Mouse (Mus musculus): ENCODE results near the gene Irf2bpl. TPM values are rescaled to one million over a fixed set of nuclear protein-coding genes. Genes with fewer than 3 reads are reported as not detected.

Gene Irf2bpl
- total RNA-seq (2021), result 10 to 100 TPM; 85.8 to 86.2 TPM

DNA sequence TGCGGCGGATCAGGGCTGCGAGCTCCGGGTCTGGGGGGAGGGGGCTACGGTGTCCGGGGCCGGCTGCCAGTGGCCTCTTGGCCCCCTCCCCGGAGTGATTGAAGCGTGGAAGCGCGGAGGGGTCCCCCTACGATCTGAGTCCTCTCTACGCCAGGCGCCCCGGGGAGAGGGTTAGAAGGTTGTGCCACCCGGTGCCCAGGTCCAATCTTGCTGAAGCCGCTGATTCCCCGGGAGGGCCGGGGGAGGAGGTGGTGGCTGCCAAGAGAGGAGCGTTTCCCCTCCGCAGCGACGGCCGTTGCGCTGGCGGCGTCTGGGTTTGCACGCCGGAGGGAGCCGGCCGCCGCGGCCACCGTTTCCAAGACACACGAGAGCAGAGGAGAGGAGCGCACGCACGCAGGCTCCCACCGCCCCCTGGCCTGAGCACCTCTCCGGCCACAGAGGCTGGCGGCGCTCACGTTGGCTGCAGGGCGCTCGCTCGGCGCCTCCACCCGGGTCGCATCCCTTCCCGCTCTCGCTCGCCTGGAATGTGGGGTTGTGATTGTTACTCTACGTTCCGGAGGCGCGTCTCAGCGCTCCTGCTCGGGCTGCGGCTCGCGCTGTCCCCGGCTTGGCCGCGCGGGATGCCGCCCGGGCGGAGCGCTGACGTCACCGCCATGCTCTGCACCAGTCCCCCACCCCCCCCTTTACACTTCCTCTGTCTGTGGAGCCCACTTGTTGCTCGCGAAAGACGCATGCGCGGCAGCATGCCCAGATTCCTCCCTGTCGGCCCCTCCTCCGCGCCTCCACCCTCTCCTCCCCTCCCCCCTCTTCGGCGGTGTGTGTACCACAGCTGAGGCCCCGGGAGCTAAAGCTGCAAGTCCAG lies at the start of gene Irf2bpl:
TSS of gene Irf2bpl (minus strand) at position 602 of the 862 bp plus-strand sequence.
- peak; percentile 100 for DNase-seq

DNA sequence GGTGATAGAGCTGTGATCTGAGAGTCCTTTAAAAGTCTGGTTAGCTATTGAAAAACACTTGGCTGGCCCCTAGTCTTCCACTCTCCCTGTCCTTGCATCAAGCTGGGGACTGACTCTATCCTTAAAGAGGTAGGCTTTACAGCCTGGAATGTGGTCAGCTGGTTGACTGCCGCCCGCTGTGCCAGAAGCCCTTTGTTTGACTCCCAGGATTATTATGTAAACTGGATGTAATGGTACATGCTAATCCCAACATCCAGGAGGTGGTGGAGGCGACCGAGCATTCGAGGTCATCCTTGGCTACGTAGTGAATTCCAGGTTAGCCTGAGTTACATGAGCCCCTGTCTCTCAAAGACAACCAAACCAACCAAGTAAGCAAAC lies 48.0 kb upstream of the Irf2bpl start:
- peak; percentile 60 for DNase-seq

DNA sequence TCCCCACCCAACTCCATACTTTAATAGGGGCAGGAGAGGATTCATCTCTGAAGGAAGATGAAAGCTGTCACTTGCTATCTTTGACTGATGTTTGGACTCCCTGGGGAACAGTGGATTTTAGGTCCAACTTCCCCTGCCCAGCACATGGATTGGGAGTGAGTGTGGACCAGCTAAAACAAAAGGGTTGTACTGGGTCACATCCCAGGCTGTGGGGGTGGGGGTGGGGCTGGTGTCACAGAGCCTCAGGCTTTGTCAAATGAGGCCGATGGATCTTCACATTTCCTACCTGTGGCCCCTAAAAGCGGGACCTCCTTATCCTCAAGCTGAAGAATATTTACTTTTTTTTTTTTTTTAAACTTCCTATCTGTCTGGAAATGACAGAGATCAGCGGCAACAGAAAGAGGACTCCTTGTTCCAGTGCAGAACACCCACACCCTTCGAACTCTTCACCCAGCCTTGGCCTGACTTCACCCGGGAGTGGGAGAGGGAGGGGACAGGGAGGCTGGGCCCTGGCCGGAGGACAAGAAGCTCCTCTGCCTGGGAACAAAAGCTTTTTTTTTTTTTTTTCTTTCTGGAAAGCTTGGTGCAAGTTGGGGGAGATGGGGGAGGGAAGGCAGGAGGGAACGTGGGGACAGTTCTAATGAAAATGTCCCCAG lies 47.4 kb upstream of the Irf2bpl start:
- peak; percentile 83 for DNase-seq

DNA sequence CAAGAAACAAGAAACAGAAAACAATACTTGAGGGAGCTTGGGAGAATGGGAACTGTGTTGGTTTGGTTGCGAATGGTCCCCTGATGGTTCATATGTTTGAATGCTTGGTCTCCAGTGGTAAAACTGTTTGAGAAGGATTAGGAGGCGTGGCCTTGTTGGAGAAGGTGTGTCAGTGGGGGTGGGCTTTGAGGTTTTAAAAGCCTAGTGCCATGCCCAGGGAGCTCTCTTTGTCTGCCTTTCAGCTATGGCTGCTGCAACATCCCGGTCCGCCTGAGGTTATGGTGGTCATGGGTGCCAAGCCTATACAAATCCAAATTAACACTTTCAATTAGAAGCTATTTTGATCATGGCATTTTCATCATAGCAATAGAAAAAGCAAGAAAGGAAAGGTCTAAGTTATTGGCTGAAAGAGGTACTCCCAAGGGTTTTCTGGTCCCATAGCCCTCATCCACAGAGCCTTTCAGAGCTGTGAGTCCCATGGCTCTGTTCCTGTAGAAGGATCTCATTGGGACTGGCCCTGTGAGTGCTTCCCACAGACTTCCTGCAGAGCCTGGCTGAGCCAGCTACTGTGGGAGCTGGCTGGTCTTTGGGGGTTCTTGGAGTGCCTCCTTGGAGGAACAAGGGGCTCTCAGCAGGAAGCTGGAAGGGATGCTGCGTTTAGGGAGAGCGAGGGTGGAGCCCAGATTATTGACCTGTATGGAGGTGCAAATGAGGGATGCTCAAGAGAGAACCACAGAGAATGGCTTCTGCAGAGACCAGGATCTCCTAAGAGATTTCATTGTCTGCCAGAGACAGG lies 46.5 kb upstream of the Irf2bpl start:
- DNase-seq, result no peak

DNA sequence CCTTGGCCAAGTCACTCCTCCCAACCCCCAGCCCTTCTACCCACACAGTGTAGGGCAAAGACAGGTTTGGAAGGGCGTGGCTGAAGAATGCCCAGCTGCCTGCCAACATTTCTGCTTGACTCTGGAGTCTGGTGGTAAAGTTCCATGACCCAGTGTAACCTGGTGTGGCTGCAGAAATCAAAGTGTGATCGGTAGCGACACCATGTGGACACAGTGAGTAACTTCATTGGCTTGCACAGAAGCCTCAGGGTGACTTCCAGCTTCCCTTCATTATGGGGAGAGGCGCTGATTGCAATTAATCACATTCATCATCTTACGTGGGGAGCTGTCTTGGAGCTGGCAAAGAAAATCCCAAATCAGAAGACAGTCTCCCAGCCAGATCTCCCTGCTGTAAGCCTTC lies 39.2 kb upstream of the Irf2bpl start:
- peak; percentile 90 for DNase-seq

DNA sequence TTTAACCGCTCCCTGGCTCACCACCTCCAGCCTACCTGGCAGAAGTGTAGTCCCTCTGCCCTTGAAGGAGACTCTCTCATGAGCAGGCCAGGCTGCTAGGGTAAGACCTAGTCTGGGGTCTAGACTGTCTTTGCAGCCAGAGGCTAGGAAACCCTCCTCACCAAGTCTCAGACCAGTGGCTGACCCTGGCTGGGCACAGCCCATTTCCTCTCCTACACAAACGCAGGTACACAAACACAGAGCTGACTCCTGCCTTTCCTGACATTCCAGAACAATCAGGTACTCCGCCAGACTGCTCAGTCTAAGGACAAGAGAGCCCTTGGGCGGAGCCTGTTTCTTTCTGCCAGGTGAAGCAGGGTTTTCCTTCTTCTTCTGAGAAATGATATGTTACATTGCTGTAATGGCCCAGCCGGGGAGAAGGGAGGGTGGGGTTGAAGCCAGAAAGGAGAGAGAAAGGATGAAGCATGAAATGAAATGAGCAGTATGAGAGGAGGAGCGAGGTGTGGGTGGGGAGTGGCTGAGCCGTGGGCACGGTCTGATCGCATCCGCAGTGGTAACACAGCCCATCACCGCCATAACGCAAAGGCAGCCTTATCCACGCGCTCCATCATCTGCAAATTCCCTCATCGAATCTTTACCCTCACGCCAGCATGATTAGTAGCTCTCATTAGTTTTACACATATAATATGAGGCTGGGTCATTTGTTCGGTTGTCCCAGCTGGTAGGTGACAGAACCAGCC lies 34.6 kb upstream of the Irf2bpl start:
- no peak for DNase-seq

DNA sequence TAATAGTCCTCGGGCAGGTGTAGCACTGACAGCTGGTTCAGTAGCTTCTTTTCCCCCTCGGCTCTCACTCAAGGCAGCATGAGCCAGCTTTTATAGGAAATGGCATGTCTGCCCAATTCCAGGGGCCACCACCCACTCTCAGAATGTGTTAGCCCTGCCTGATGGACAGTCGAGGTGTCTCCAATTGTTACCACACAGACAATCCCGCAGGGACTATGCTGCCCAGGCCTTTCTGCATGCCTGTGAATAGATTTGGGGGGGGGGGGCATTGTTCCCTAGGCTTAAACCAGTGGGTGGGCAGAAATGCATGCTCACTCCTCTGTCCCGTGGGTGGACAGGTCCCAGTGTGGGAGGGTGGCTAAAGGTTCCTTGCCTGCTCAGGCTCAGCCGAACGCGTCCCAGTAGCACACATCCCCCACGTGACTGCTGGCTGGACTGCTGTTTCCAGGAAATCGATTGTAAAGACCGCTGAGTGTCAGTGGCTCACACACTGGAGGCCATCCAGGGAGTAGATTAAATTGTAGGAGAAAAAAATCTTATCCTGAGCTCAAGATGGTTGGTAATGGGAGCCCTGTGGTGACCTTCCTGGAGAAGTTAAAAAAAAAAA lies 33.9 kb upstream of the Irf2bpl start:
- DNase-seq, result peak; percentile 60

DNA sequence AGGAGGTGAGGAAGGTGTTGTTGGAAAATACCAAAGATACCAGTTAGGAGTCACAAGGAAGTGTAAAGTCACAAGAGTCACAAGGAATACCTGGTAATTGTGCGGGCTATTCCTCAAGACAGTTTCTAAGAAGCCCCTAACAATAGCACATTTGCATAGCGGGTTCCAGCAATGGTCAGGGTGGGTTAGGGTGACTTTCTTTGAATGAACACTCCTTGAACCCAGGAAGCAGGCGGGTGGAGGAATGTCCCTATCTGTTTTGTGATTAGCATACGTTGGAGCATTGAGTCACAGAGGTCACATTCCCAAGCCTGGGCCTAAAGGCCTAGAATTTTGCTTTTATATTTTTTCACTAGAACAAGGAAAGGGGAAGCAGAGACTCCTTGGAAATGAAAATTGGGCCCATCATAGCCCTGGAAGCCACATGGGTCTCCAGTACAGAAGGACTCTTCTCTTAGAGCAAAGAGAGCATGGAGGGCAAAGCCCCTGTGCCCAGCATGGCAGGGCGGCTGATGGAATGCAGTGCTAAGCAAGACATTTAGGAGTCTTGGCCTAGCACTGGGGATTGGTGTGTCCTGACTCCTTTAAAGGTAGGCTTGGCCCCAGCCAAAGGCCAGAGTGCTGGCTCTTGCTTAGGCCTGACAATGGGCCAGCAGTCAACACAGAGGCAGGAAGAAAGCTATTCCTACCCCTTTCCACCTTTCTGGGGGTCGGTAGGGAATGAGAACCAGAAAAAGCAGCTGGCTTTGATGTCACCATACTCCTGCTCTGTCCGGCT lies 32.4 kb upstream of the Irf2bpl start:
- DNase-seq, result no peak

DNA sequence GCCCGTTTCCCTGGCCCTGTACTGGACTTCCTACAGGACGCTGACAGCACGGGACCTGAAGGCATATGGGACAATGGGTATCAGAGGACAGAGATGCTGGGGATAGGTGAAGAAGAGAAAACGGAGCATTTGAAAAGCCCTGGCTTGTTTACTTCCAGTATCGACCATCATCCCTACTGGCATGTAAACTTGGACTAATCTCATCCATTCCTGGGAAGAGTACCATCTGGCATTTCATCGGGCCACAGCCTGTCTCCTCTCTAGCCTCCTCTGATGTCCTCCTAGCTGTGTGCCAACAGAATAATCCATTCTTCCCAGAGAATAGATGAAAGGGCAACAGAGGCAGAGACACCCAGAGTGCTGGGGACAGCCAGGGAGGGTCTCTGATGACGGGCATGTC lies 31.0 kb upstream of the Irf2bpl start:
- DNase-seq, result no peak

DNA sequence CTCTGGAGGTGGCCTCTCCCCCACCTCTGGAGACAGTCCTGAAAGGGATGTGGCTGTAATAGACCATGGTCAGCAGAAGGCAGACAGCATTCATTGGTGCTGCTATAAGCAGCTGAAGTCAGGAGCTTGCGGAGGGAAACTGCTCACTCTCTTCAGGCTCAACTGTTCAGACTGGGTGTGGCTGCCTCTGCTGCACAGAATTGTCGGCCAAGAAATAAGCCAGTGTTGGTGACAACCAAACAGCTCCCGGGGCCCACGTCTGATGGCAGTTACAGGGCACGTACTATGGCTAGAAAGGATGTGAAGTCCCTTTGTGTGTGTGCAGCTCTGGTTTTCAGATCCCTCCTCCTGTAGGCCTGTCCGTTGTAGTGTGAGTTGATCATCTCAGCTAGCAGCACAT lies 30.2 kb upstream of the Irf2bpl start:
- no peak for DNase-seq

DNA sequence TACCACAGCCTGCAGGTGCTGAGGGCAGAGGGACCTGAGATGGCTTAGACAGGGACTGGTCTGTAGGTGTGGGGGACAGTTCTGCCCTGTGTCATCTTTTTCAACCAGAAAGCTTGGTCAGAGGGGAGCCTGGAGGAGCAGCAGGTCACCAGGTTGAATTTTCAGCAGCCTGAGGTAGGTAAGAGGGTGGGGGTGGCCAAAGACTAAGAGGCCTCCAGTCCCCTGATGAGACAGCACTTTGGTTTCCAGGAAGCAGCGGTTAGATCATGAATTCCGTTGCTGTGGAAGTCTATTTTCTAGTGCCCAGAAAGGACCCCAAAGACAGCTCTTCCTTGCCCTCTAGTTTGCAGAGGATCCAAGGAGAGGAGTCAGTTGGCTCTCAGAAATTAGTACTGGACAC lies 29.8 kb upstream of the Irf2bpl start:
- DNase-seq, result no peak

DNA sequence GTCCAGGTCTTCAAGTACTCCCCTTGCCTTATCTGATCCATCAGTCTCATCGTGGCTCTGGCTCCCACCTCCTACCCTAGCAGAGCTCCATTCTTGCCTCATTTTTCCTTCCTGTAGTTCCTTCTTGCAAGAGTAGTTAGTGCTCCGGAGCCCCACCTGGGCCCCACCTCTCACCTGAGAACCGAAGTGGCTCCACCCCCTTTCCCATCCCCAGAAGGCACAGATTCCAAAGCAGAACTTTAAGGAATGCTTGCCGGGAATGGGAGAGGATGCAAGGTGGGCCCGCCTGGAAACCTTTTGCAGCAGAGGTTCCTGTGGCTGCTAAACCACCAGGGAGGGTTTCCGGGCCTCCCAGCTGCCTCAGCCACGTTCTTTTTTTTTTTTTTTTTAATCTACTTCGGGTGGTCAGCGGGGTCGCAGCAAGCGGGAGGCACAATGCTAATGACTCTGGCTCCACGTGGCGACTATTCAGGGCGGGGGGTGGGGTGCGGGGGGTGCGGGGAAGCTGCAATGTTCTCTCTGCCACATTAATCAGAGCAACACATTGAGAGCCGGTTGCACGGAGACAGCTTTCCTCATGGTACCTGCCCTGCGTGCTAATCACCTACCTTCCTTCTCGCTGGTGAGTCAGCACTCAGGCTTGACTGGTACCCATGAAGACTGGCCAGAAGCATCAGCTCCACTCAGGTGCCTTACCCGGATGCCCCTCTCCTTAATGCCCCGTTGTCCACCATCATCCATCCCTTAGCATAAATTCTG lies 27.9 kb upstream of the Irf2bpl start:
- no peak for DNase-seq

DNA sequence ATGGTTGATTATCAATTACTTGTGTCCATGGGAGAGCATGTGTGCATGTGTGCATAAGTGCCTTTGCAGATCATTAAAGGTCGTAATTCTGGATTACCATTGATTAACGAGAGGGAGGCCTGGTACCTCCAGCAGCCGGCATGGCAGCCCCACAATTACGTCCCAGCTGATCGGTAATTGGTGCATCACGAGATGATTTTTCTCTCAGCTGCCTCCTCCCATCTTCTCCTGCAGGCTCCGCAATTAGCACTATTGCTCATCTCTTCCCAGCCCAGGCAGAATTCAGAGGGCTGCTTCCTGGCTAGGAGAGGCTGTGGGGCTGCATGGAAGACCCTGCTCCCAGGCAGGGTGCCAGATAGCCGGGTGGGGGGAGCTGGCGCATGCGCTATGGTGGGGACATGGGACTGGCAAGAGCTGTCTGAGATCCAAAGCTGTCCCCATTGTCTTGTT lies 26.9 kb upstream of the Irf2bpl start:
- DNase-seq, result no peak

DNA sequence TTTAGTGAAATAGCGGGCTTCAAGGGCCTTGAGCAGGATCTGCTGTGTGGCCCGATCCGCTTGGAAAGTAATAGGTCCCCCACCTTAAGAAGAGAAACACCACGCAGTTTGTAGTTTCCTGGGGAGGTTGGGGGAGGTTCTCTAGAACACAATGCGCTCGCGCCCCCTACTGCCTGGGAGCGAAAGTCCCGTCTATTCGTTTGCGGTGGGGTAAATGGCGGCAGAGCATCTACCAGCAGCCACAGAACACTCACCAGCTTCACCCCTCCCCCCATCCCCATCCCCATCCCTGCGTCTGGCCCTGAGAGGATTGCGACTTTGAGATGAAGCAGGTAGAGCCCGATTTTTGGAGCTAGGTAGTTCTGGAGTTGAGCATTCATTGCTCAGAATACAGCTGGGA lies 21.8 kb upstream of the Irf2bpl start:
- DNase-seq, result peak; percentile 93

DNA sequence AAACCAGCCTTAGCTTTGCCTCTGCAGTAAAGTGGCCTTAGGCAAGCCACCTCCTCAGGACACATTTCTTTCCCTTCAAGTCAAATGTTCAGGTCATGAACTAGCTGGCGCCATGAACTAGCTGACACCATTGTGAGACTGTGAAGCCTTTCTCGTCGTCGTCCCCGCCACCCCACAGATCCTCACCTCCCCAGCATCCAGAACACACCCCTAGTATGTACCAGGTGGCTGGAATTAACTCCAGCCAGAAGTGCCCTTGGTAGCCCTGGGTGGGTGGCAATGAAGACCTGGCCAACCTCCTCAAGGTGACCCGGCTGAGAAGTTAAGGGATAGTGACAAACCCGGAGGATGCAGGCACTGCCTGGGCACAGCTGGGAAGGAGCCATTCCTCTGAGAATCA lies 21.3 kb upstream of the Irf2bpl start:
- DNase-seq, result no peak

DNA sequence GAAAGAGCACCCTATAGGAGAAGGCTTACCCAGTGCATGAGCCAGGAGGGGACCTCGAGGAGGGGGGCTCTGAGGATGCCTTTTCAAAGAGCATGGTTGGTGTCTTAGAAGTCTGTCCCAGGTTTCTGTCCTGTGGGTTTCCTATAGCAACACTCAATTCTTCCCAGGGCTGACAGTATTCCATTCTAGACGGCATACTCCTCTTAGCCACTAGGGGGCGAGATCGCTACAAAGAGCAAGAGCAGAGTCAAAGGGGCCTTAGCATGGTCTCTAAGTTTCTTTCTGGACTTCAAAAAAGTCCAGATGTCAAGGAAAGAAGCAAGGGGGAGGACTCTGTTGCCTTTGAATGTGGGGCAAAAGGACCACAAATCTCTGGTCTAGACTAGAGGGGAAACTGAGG lies 20.6 kb upstream of the Irf2bpl start:
- DNase-seq, result peak; percentile 78

DNA sequence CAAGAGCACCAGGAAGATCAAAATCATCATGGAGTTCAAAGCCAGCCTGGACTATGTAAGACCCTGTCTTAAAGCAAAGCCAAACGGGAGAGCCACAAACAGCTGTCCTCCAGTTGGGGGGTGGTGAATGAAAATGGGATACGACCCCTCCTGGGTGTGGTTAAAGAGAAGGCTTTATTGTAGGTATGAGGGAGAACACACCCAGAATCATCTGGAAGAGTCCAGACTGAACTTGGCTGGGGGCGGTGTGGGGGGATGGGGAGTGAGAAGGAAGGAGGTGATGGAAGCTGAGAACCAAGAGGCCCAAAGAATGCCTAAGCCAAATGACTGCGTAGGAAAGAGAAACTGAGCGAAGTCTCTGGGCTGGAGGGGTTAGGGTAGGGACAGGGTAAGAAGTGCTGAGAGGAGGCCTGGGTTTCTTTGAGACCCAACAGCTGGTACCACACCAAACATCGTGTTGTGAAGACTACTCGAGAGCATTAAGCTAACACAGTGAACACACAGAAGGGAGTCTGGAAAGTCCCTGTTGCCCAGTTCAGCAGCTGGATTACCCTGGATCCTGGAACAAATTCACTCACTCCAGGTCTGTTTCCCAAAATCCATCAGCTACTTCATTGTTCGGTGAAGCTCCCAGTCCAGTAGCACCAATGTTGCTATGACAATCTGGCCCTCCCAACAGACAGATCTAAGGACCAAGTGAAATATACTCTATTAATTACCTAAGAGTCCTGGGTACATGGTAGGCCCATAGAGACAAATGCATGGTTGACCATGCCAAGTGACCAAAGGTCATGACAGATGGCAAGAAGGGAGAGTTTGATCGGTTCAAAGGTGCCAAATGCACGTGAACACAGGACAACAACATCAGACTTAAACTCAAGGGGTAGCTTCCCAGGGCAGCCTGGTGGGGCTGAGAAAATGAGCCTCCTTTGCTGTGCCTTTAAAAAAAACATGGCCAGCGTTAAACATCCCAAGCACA lies 19.5 kb upstream of the Irf2bpl start:
- DNase-seq, result no peak

DNA sequence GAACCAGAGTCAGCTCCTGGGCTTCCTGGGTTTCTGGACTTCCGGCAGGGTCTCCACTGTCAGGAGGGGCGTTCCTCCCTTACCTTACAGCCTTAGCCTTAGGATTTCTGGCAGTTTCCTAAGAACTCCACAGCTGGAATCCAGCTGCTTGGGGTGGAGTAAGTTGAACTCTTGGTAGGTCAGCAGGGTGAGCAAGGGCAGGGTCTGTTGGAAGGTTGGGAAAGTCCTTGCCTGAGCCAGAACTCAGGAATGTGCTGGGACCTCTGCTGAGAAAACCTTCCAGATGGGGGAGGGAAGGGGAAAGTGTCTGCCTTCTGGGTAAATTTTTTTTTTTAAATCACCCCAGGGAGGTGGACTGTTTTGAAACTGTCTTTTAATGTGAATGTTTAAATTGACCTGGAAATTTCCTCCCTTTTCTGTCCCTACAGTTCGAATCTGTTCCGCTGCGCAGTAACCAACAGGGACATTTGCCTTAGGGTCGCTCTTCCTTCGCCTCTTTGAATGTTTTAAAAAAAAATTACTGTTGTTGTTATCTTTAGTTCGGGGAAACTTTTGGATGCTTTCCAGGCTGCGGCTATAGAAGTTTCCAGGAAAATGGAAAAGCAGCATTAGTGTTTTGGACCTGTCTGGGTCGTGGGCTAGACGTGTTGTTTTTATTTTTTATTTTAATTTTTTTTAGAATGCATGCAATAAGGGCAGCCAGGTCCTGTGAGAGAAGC lies 15.0 kb upstream of the Irf2bpl start:
- peak; percentile 62 for DNase-seq

Data from heart, postnatal 4 days (tissue).